Mouse (Mus musculus) olfactory bulb, adult 2 months (tissue): ENCODE measurements around the gene Yif1a. TPM values are rescaled to one million over a fixed set of nuclear protein-coding genes. Genes with fewer than 3 reads are reported as not detected.
"Not testable (repeated sequence)": the region's sequence is repeated elsewhere in the genome, so short reads cannot be mapped to it uniquely, and the experiment has no call there.

ENCODE experiments used
- H3K27ac ChIP-seq: fragments of 200-500 bp; 2 replicates; pipeline ENCODE4 v1.5.1; 2012; ENCODE audit warnings: low read depth, low read length; ENCODE audit not compliant: insufficient read depth
- H3K4me1 ChIP-seq: fragments of 200-500 bp; 2 replicates; pipeline ENCODE4 v1.6.1; 2012; ENCODE audit warnings: low read length; ENCODE audit not compliant: control insufficient read depth, insufficient read depth
- H3K4me3 ChIP-seq: fragments of 200-500 bp; 2 replicates; pipeline ENCODE4 v1.5.1; 2012; ENCODE audit warnings: mild to moderate bottlenecking, low read depth, low read length, moderate library complexity; ENCODE audit not compliant: insufficient read depth
- CTCF ChIP-seq: fragments of 200-500 bp; IDR thresholded peaks from 2 replicates; pipeline ENCODE4 v1.5.1; 2012; ENCODE audit warnings: low read depth, mild to moderate bottlenecking, low read length, moderate library complexity; ENCODE audit not compliant: insufficient read depth
- POLR2A ChIP-seq: fragments of 200-500 bp; IDR thresholded peaks from 2 replicates; pipeline ENCODE4 v1.6.1; 2012; ENCODE audit warnings: mild to moderate bottlenecking, low read depth, low read length, moderate library complexity; ENCODE audit not compliant: insufficient read depth
- WGBS: fragments of 180-500 bp; shearing (Covaris S2); methylation state at CpG from one replicate; pipeline ENCODE4 v1.1.7; 2018; 5-methylcytosine and 5-hydroxymethylcytosine counted together
- polyA plus RNA-seq: library from polyadenylated mRNA; stranded (reverse); fragments of >200 nt; gene quantifications from 2 replicates; pipeline ENCODE4 v1.2.4, GENCODE M21; 2012; ENCODE audit warnings: low replicate concordance; ENCODE audit not compliant: missing spikeins, insufficient read depth, insufficient read length

Yif1a gene
- polyA plus RNA-seq, 1 experiment: not detected

- 25% methylated on average over 5 of the region's 5 CpGs for WGBS
- H3K27ac ChIP-seq: no peak overlapping the region
- H3K4me1 ChIP-seq: peaks cover 23% of the 10 kb centered on the region
- TF ChIP-seq CTCF: no peak
- TF ChIP-seq POLR2A: no peak
- no peak overlapping the region for H3K4me3 ChIP-seq
These were observed 14.8 kb upstream of the Yif1a start for GRCm38 (mm10) chr19:5073518-5073917.

DNA sequence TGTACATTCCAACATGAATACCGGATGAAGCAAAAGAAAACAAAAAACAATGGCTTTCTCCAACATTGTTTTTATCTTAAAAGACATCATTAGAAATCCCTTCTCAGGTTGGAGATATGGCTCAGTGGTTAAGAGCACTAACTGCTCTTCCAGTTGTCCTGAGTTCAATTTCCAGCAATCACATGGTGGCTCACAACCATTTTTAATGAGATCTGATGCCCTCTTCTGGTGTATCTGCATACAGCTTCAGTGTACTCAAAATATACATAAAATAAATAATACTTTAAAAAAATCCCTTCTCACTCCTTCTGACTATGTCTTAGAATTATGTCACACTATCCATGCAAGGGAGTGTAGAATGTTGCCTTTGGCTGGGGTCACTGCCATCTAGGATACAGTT, 9.1 kb upstream of the Yif1a start:
- H3K4me1 ChIP-seq: peaks cover 16% of the 10 kb centered on the region
- H3K4me3 ChIP-seq: no peak overlapping the region
- no peak overlapping the region for H3K27ac ChIP-seq
- TF ChIP-seq CTCF (no peak), POLR2A (no peak)
- WGBS: 88% methylated on average over 1 of the region's 1 CpGs

GRCm38 (mm10) chr19:5082005-5082404, 6.3 kb upstream of the Yif1a start:
- no peak overlapping the region for H3K4me3 ChIP-seq
- whole genome bisulfite sequencing: 66% methylated on average over 18 of the region's 18 CpGs
- TF ChIP-seq POLR2A (no peak), CTCF (no peak)
- no peak overlapping the region for H3K27ac ChIP-seq
- H3K4me1 ChIP-seq: peaks cover 16% of the 10 kb centered on the region

- 83% methylated on average over 24 of the region's 24 CpGs for WGBS
- H3K4me1 ChIP-seq: peaks cover 21% of the 10 kb centered on the region
- H3K27ac ChIP-seq: no peak overlapping the region
- TF ChIP-seq POLR2A: no peak
- TF ChIP-seq CTCF: no peak
- H3K4me3 ChIP-seq: no peak overlapping the region
These were observed 5.7 kb upstream of the Yif1a start for GRCm38 (mm10) chr19:5082596-5082995.

DNA sequence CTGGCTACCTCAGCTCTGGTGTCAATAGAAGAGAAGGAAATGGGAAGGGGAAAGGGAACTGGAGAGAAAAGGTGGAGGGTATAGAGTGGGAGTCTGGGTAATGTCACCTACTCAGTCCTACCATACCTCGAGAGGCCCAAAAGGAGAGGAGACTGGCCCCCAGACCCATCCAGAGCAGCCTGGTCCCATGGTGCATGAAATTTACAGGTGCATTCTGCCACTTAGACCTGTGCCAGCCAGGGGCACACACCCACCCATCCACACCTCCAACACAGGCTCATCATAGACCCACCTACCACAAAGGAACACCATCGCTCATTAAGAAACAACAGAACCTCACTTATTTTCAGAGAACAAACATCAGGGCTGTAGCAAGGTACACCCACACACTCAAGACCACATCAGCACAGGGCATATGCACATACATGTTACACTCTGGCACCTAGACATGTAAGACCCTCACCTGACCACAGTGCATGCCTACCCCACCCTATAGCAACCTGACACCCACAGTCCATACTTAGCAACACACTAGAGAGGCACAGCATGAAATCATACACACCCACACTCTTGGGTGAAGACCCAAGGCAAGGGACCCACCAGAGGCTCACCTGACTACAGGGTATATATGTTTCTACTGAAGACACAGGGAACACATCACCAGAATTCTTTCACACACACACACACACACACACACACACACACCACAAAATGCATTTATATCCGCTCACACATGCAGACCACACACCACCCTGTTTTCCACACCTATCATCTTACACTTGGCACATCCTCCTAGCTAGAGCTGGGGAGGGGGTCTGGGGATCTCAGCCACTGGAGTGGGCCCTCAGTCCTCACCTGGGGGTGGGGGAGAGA, 4.1 kb upstream of the Yif1a start:
- peak overlapping the region; percentile 81 for H3K27ac ChIP-seq
- 32% methylated on average over 3 of the region's 3 CpGs for WGBS

GRCm38 (mm10) chr19:5084834-5085144, 3.5 kb upstream of the Yif1a start:
- peaks cover 29% of the 10 kb centered on the region for H3K4me1 ChIP-seq
- WGBS: 1% methylated on average over 15 of the region's 15 CpGs
- H3K27ac ChIP-seq: peak overlapping the region; percentile 81
- TF ChIP-seq CTCF (no peak), POLR2A (no peak)
- H3K4me3 ChIP-seq: peak overlapping the region; percentile 70

More for the DNA sequence above, 4.1 kb upstream of the Yif1a start:
- peaks cover 26% of the 10 kb centered on the region for H3K4me1 ChIP-seq
- peak overlapping the region; percentile 70 for H3K4me3 ChIP-seq
- TF ChIP-seq CTCF (no peak), POLR2A (no peak)

GRCm38 (mm10) chr19:5085145-5085863, 3.0 kb upstream of the Yif1a start, which contains the start of gene Tmem151a:
Tmem151a (minus strand) TSS chr19:5085531.
- Histone ChIP-seq H3K4me1 (peaks cover 29% of the 10 kb centered on the region), H3K27ac (peak within 1 kb of the TSS; percentile 94), H3K4me3 (peak within 1 kb of the TSS; percentile 70)
- WGBS: under 1% methylated on average over 69 of the region's 69 CpGs
- TF ChIP-seq POLR2A (peak; percentile 78; the same call in 1 of the 2 replicates), CTCF (no peak)

DNA sequence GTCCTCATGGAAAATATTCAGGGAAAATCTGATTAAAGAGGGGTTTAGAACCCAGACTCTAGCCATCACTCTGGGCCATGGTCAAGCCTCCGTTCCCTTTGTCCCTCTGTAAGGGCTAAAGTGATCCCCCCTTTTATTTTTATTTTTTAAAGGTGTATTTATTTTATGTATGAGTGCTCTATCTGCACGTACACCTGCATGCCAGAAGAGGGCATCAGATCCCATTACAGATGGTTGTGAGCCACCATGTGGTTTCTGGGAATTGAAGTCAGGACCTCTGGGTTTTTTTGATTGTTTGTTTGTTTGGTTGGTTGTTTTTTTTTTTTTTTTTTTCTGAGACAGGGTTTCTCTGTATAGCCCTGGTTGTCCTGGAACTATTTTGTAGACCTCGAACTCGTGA, 1.8 kb upstream of the Yif1a start:
- WGBS: 56% methylated on average over 4 of the region's 4 CpGs

GRCm38 (mm10) chr19:5089324-5089723, 986 bp downstream of the Yif1a start:
- peaks cover 27% of the 10 kb centered on the region for H3K4me1 ChIP-seq
- 0 out of 2 replicates have a peak overlapping the region, but pooled peaks have one; percentile 78 for H3K4me3 ChIP-seq
- 87% methylated on average over 4 of the region's 4 CpGs for WGBS
- no peak for TF ChIP-seq POLR2A
- TF ChIP-seq CTCF: no peak
- H3K27ac ChIP-seq: no peak overlapping the region

More for the DNA sequence above, 1.8 kb upstream of the Yif1a start:
- H3K4me1 ChIP-seq: peaks cover 29% of the 10 kb centered on the region
- H3K27ac ChIP-seq, H3K4me3 ChIP-seq: not testable (repeated sequence)
